ENCODE assay signal across 8 mouse cellular contexts in genomic region chr19:46760375-46761160, GRCm38 (mm10). TPM values are rescaled to one million over a fixed set of nuclear protein-coding genes. Genes with fewer than 3 reads are reported as not detected.
DNase-seq lines count a peak whose midpoint lies in the region; ATAC-seq and TF ChIP-seq lines count a peak whose summit lies in the region.

No protein-coding gene starts in this region.

- no peaks in the 10 kb centered on the region for H3K27me3 ChIP-seq in G1E (ENCODE audit: insufficient read depth, low read length)
- H3K27me3 ChIP-seq in forebrain, embryonic 16.5 days (replicated peaks; ENCODE audit: control insufficient read depth, insufficient read depth, low read length): peaks cover 16% of the 10 kb centered on the region
- no peaks in the 10 kb centered on the region for H3K27me3 ChIP-seq in lung, postnatal 0 days (replicated peaks; ENCODE audit: insufficient read depth, low read length)

- peaks cover 29% of the 10 kb centered on the region for H3K4me1 ChIP-seq in G1E (ENCODE audit: insufficient read depth, low read depth, low read length)
- peaks cover 27% of the 10 kb centered on the region for H3K4me1 ChIP-seq in forebrain, embryonic 16.5 days (replicated peaks; ENCODE audit: control insufficient read depth, insufficient read depth, low read length)
- peaks cover 13% of the 10 kb centered on the region; the same call in 1 of the 2 replicates for H3K4me1 ChIP-seq in lung, postnatal 0 days (ENCODE audit: insufficient read depth, low read depth, low read length)

- WGBS in forebrain, embryonic 16.5 days: 19% methylated on average over 29 of the region's 29 CpGs
- 17% methylated on average over 29 of the region's 29 CpGs for WGBS in lung, postnatal 0 days

- peaks cover 12% of the 10 kb centered on the region for H3K36me3 ChIP-seq in G1E (replicated peaks)
- no peaks in the 10 kb centered on the region for H3K36me3 ChIP-seq in forebrain, embryonic 16.5 days (ENCODE audit: control insufficient read depth, insufficient read depth)
- no peaks in the 10 kb centered on the region for H3K36me3 ChIP-seq in lung, postnatal 0 days (ENCODE audit: insufficient read depth, low read length)

- TF ChIP-seq CTCF in G1E (IDR thresholded peaks at IDR 0.05; ENCODE audit: low read depth, low read length): peak; percentile 71
- peak; percentile 96 for TF ChIP-seq CTCF in lung, postnatal 0 days (IDR thresholded peaks at IDR 0.05)

- H3K9ac ChIP-seq in forebrain, embryonic 16.5 days (replicated peaks; ENCODE audit: low read depth, low read length): 0 out of 2 replicates have a peak overlapping the region, but pooled peaks have one; percentile 34
- no peak overlapping the region for H3K9ac ChIP-seq in lung, postnatal 0 days (replicated peaks; ENCODE audit: low read depth)

- ATAC-seq in G1E (ENCODE audit: extremely low read depth, insufficient number of reproducible peaks, low FRiP score, poor library complexity, severe bottlenecking): no peak
- ATAC-seq in forebrain, embryonic 16.5 days: peak; percentile 66
- ATAC-seq in hematopoietic stem cell, adult 5-6 weeks (replicated peaks in 1 of 2; ENCODE audit: insufficient read depth in 1 of 2, low FRiP score in 2 of 2, low TSS enrichment in 1 of 2, low read depth in 1 of 2, poor library complexity in 2 of 2, severe bottlenecking in 2 of 2): peak; percentile 29 to 59; a peak in 3 of 4 replicates
- peak; percentile 74 for ATAC-seq in lung, postnatal 0 days

- DNase-seq in G1E (ENCODE audit: low spot score): peak; percentile 56
- peak; percentile 86 for DNase-seq in c-Kit-positive CD71-positive TER-119-positive erythroid progenitor cells, embryonic 14.5 days (ENCODE audit: low spot score)
- DNase-seq in layer of hippocampus, adult 9-11 months: peak; percentile 77
- peak; percentile 93 for DNase-seq in lung, postnatal 0 days (ENCODE audit: low spot score)
- DNase-seq in ovary, postnatal 10 days (ENCODE audit: low spot score): peak; percentile 70
- peak; percentile 85 for DNase-seq in thymus, postnatal 0 days (ENCODE audit: low spot score)

- peak overlapping the region; percentile 83 for H3K4me3 ChIP-seq in G1E (ENCODE audit: low read depth, low read length)
- H3K4me3 ChIP-seq in forebrain, embryonic 16.5 days (replicated peaks; ENCODE audit: low read length): peak overlapping the region; percentile 81
- H3K4me3 ChIP-seq in lung, postnatal 0 days (ENCODE audit: low read depth, low read length): peak overlapping the region; percentile 81

- H3K9me3 ChIP-seq in G1E (replicated peaks): no peaks in the 10 kb centered on the region
- no peaks in the 10 kb centered on the region for H3K9me3 ChIP-seq in forebrain, embryonic 16.5 days (ENCODE audit: control insufficient read depth, low read length)
- H3K9me3 ChIP-seq in lung, postnatal 0 days (ENCODE audit: low read length): no peaks in the 10 kb centered on the region

- peak overlapping the region; percentile 99 for H3K4me2 ChIP-seq in forebrain, embryonic 16.5 days (ENCODE audit: low read length)
- H3K4me2 ChIP-seq in lung, postnatal 0 days (replicated peaks; ENCODE audit: low read depth, low read length): peak overlapping the region; percentile 84

- no peak for TF ChIP-seq EP300 in lung, postnatal 0 days (IDR thresholded peaks at IDR 0.05)

- peak overlapping the region; percentile 59; the same call in 1 of the 2 replicates for H3K27ac ChIP-seq in forebrain, embryonic 16.5 days (ENCODE audit: low read length)
- peak overlapping the region; percentile 78 for H3K27ac ChIP-seq in lung, postnatal 0 days (ENCODE audit: low read length)

RNA-seq across cellular contexts. Expression of gene Cnnm2, which starts 0.8 kb away (rescaled TPM):
- total RNA-seq in G1E (2014; fragmentation: Nextera tagmentation) (67.6 and 68.1 TPM in 2 replicates), G1E (2017) (16.2 and 16.7 TPM in 2 replicates)
- 20.7 and 27.1 TPM in 2 replicates for polyA plus RNA-seq in G1E (2012)
- 2.9 and 3.8 TPM in 2 replicates for polyA plus RNA-seq in forebrain, embryonic 16.5 days (2015; fragmentation: Nextera tagmentation; extraction: Ambion mirVana)
- total RNA-seq in hematopoietic stem cell, adult 5-6 weeks (2017): 4.3 and 8.4 TPM in 2 replicates
- polyA plus RNA-seq in lung, postnatal 0 days (2015; fragmentation: Nextera tagmentation; extraction: Ambion mirVana): 2.4 and 2.8 TPM in 2 replicates
- polyA plus RNA-seq in thymus, postnatal 0 days (2015; fragmentation: Nextera tagmentation; extraction: Ambion mirVana): 1.7 and 1.8 TPM in 2 replicates

RNA-seq across cellular contexts. Expression of gene As3mt, which starts 53.3 kb away (rescaled TPM):
- not detected in 2 replicates for total RNA-seq in G1E (2014; fragmentation: Nextera tagmentation)
- total RNA-seq in G1E (2017): 0.17 and 0.49 TPM in 2 replicates
- not detected in 2 replicates for polyA plus RNA-seq in G1E (2012)
- polyA plus RNA-seq in forebrain, embryonic 16.5 days (2015; fragmentation: Nextera tagmentation; extraction: Ambion mirVana): 17.4 and 18.5 TPM in 2 replicates
- 62.6 and 67.5 TPM in 2 replicates for total RNA-seq in hematopoietic stem cell, adult 5-6 weeks (2017)
- polyA plus RNA-seq in lung, postnatal 0 days (2015; fragmentation: Nextera tagmentation; extraction: Ambion mirVana): 27.5 and 27.6 TPM in 2 replicates
- 30.7 and 31.8 TPM in 2 replicates for polyA plus RNA-seq in thymus, postnatal 0 days (2015; fragmentation: Nextera tagmentation; extraction: Ambion mirVana)

Comparison
In these comparisons a context has a peak if more than half of its experiments do, and no peak if none do; other contexts are left out.
1. RNA of gene As3mt, which starts 53.3 kb away (polyA plus RNA-seq): 30.7 to 31.8 TPM in thymus, postnatal 0 days, 27.5 to 27.6 TPM in lung, postnatal 0 days and 17.4 to 18.5 TPM in forebrain, embryonic 16.5 days; not detected in G1E; every median in the first group is over 10 times any median in the second.
2. Peak in every context shown above with its lines, with median percentiles within 50 percentile points of each other: DNase-seq and H3K4me3 ChIP-seq.